Mouse (Mus musculus): ENCODE results near the gene Trank1.

Gene Trank1

DNA sequence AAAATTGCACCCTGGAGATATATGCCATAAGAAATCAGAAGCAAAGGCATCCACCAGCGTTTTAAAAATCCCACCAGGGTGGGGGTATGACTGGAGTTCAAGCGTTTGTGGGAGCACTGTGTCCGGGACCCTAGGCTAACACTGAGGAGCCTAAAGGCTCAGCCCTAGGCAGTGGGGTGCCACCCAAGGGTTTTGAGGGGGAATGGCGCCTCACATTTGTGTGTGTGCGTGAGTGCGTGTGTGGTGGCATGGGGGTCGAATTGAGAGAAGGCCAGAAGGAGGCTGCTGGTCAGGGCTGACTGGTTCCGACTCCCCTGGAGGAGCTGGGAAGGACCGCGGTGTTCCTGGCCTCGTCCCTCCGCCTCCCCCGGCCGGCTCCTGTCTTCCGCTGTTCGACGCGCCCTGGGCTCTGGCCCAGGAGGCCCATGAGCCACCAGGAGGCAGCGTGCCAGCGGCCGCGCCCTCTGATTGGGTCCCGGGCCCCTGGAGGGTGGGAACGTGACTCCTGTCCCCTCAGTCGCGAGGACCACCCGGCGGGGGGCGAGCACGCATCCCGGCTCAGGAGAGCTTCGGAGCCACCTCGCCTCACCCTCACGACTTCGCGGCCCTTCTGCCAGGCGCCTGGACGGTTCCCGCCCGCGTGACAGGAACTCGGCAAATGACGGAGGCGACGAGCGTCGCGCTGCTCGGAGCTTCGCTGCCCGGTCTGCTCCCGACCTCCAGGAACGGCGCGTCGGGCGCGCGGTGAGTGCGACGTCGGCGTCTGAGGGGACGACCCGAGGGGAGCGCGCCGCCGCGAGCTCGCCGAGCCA lies at the start of gene Trank1:
Gene Trank1 (plus strand): TSS at position 709 of the 812 bp plus-strand sequence.
- in situ Hi-C loops (cut with MboI, MseI): no loop called here

DNA sequence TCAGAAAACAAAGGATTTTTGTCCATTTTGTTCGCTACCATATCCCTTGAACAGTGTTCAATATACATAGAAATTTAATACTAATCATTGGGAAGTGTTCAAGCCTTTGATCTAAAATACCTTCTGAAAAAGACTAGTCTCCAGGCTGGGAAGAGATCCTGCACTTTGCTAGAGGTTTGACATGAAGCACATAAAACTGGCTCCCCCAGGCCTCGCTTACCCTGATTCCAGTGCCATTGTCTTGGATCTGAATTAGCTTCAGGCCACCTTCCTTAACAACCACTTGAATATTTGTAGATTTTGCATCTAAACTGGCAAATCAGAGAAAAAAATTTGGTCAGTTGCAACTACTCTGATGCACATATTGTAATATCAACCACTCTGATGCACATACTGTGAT lies 43.5 kb upstream of the Trank1 start:
- in situ Hi-C loops (cut with MboI, MseI): no loop called here

DNA sequence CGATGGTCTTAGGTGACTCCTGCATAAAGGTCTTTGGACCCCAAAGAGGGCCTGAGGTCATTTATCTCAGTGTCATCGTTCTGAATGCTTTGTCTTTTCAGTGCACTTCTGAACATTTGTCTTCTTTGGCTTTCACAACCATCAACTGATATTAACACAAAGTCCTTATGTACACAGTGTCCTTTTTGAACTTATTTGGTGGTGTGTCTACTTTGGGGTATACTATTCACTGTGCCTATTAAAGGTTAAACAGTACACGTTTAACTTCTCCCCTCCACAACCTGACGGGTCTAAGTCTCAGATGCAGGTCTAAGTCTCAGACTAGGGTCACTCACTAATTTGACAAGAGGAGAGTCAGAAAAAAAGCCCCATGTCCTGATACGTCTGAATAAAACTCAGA lies 40.9 kb upstream of the Trank1 start:
- in situ Hi-C loops (cut with MboI, MseI): no loop called here

DNA sequence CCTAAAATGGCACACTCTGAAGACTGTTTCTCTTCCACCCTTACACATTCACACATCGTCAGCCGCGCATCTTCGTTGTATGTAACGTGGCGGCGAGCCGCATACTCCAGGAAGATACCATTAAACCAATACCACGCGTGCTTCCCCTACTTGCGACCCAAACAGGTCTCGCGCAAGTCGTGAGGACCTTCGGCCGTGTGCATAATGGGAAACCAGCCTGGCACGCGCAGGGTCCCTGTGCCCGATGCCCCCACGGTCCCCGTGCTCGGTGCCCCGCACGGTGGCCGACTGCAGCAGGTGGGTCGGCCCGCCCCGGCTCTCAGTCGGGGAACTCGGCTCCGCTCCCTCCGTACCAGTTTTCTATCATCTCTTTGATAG lies 40.5 kb upstream of the Trank1 start:
- in situ Hi-C loops (cut with MboI, MseI): no loop called here

DNA sequence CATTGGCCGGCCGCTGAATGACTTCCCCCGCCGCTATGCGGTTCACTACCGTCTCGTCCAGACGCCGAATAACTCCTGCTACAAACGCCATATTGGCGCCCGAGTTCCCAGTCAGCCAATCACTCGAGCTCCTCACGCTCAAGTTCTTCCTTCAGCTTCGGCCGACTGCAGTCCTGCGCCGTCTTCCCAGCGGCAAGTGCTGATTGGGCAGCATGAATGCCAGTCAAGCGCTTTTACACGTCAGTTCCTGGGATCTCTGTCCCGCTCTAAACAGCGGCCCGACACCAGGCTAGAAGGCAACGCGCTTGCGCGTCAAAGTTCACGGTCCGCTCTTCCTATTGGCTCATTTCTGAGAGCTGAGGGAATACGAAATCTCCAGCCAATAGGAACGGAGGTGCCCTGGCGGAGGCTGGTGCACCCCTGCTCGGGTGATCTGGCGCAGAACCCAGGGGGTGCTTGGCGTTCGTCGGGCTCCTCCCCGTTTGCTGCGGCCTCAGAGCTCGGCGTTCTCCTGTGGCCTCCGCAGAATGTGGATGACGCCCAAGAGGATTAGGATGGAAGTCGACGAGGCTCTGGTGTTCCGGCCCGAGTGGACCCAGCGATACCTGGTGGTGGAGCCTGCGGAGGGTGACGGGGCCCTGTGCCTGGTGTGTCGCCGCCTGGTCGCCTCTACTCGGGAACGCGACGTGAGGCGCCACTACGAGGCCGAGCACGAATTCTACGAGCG lies 39.9 kb upstream of the Trank1 start, which contains the start of the genes Mlh1 and Epm2aip1:
Gene Mlh1 (minus strand): TSS at position 358 of the 727 bp plus-strand sequence.
Gene Epm2aip1 (plus strand): TSS at position 496 of the 727 bp plus-strand sequence.
- in situ Hi-C loops (cut with MboI, MseI): no loop called here

DNA sequence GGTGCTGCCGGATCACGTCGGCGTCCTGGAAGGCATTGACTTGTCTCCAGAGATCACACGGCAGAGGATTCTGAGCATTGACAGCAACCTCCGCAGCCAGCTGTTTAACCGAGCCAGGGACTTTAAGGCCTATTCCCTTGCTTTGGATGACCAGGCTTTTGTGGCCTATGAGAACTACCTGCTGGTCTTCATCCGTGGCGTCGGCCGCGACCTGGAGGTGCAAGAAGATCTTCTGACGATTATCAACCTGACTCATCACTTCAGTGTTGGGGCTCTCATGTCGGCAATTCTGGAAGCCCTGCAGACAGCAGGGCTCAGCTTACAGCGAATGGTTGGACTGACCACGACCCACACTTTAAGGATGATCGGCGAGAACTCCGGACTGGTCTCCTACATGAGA lies 39.2 kb upstream of the Trank1 start:
- in situ Hi-C loops (cut with MboI, MseI): no loop called here

DNA sequence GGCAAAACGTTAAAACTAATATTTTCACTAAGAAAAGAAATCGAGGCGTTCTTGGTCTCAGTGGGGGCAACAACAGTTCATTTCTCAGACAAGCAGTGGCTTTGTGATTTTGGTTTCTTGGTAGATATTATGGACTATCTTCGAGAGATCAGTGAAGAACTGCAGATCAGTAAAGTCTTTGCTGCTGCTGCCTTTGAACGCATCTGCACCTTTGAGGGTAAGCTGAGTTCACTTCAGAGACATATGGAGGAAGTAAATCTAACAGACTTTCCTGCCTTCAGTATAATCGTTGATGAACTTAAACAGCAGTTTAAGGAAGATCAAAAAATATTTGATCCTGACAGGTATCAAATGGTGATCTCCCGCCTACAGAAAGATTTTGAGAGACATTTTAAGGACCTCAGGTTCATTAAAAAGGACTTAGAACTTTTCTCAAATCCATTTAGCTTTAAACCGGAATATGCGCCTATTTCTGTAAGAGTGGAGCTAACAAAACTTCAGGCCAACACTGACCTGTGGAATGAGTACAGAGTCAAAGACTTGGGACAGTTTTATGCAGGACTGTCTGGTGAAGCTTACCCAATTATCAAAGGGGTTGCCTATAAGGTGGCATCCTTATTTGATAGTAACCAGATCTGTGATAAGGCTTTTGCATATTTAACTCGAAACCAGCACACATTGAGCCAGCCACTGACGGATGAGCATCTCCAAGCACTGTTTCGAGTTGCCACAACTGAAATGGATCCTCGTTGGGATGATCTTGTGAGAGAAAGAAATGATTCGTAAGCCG lies 38.3 kb upstream of the Trank1 start:
- in situ Hi-C loops (cut with MboI, MseI): no loop called here

DNA sequence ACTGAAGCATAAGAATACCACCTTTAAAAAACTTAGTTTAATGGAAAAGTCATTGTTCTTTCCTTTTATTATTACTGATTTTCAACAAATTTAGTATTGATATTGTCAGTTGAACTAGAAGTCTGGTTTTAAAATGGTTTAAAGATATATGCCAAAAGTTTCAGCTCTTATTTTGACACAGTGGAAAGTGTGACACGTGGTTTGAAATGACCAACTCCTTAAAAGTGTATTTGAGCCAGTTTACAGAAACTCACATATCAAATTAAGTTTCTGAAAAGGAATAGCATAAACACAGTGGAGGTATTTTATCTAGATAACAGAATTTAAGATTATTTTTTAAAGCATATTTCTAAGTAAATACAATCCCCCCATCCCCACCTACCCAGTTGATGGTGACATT lies 37.6 kb upstream of the Trank1 start:
- in situ Hi-C loops (cut with MboI, MseI): no loop called here

DNA sequence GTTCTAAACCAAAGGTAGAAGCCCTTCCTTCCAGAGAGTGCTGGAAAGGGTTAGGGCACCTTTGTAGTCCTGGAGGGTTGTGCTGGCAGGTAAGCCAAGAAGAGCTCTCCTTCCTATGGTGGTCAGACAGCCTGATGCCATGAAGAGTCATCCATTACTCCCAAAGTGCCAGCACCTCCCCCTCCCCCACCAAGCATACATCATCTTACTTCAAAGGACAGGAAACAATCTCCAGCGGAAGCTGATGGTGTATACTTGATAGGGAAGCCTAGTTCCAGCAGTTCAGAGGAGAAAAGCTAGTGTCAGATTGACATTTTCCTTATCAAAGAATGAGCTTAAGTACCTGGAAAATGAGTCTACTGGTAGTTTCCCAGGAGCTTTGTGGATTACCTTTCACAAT lies 36.4 kb upstream of the Trank1 start:
- in situ Hi-C loops (cut with MboI, MseI): no loop called here

DNA sequence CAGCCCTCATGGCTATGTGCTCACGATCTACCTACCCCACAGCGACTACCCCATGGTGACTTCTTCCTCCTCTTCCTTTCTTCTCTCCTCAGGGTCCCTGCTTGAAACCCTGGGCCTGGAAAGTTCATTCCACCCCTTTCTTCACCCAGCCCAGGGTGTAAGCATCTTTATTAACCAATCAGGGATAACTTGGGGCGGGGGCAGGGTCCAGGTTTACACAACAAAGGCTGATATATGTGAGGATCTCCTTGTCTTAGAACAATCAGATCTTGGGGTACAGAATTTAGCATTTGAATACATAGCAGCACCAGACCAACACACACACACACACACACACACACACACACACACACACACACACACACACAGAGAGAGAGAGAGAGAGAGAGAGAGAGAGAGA lies 26.5 kb upstream of the Trank1 start:
- in situ Hi-C loops (cut with MboI, MseI): no loop called here

DNA sequence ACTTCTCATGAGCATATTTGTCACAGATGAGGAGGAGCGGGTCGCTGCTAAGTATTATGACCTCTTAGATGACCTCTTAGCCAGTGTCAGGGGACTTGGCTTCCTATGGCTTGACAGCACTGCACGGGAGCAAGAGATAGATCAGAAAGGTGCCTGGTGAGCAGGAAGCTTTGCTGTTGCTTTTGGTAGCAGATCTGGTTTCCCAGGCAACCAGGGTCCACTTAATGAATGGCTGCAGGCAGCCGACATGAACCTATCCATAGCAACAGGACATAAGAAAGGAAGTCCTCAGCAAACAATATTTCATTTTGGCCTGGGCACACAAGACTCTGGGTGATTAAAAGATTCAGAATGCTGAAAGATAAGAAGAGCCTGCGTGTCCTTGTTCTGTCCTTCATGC lies 25.9 kb upstream of the Trank1 start:
- in situ Hi-C loops (cut with MboI, MseI): no loop called here

DNA sequence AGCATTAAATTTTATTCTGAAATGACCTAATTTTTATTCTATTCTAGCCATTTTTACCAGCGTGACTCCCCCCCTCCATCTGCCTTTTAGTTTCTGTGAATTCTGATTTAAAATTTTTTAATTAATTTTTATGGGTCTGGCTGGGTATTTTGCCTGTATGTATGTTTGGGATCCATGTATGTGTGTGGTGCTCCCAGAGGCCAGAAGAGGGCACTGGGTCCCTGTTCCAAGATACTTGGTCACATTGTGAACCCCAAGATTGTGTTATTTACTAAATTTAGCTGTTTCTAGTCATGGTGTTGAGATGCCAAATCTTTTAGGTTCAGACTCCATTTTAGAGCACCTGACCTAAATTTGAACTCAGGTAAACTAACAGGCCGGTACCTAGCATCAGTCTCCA lies 25.1 kb upstream of the Trank1 start:
- in situ Hi-C loops (cut with MboI, MseI): no loop called here

DNA sequence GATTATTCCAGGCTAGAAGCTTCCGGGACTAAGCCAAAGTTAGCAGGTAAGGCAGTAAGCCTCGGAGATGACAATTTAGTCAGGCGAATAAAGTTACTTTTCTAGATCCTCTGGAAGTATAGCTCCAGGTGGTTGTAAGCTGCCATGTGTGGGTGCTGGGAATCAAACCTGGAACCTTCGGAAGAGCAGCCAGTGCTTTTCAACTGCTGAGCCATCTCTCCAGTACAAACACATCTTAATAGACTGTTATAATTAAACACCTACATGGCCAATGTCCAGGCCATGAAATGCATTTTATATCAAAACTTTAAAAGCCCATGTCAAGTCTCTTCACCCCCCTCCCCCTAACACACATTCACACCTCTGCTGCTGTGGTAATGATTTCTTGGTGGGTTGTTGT lies 23.6 kb upstream of the Trank1 start:
- in situ Hi-C loops (cut with MboI, MseI): no loop called here

DNA sequence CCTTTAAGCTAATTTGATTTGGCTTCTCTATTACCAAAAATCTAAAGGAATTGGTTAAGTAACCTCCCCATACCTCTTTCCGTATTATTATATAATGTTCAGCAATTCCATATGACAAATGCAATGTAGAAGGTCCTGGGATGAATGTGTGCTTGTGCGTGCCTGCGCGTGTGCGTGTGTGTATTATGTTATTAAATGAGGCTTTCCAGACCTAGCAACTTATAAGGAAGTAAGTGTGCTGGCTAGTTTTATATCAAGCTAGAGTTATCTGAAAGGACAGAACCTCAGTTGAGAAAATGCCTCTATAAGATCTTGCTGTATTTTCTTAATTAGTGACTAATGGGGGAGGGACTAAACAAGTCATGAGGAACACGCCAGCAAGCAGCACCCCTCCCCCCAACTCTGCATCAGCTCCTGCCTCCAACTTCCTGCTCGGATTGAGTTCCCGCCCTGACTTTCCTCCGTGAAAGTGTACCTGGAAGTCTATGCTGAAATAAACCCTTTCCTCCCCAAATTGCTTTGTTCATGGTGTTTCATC lies 22.2 kb upstream of the Trank1 start:
- in situ Hi-C loops (cut with MboI, MseI): no loop called here

DNA sequence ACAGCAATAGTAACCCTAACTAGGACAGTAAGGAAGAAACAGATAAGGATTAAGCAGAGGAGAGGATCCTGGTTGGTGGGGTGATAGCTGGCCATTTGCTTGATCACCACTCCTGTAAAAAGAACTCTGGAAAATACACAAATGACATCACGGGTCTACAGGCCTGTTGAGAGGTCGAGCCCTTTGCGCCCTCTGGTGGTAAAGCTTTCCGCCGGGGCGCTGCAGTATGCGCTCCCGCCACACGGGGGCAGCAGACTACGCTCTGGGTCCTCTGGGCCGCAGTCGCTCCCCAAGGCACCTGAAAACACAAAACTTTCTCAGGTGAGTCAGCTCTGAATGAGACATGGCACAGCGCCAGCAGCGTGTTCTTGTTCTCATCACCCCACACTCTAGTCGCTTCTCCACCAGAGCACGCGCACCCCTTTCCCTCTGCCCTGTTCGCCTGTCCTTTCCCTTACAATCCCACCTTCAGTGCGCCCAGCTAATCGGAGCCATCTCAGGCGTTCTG lies 21.7 kb upstream of the Trank1 start:
- in situ Hi-C loops (cut with MboI, MseI): no loop called here

DNA sequence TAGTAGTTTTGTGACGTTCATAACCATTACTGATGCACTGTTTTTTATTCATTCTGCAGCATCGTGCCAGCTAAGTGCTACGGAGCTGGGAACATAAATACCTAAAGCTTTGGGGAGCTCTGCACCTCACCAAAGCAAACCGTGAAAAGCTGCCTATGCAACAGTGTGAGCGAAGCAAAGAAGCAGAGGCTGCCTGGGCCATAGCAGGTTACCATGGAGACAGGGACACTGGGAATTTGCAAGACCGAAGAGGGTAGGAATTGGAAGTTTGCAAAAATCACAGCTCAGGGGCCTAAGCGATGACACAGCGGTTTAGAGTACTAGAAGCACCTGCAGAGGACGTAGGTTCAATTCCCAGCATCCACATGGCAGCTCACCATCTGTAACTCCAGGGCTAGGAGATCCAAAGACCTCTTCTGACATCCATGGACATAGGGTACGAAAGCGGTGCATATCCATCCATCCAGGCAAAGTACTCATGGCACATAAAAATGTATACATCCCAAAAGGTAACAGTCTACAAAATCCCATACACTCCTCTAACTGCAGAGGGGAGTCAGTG lies 20.9 kb upstream of the Trank1 start:
- in situ Hi-C loops (cut with MboI, MseI): no loop called here

DNA sequence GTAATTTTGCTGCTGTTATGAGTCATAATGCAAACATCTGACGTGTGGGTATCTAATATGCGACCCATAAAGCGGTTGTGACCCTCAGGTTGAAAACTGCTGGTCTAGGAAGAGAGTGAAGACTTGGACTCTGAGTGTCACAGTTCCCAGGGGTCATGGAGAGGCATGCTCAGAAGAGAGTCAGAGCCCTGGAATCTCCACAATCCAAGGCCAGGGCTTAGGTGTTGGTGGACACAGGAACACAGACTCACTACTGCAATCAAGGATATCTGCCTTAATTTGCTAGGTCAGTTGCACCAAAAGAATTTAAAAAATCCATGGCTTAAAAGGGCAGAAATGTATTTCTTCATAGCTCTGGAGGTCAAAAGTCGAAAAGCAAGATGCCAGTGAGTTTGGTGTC lies 18.3 kb upstream of the Trank1 start:
- in situ Hi-C loops (cut with MboI, MseI): no loop called here

DNA sequence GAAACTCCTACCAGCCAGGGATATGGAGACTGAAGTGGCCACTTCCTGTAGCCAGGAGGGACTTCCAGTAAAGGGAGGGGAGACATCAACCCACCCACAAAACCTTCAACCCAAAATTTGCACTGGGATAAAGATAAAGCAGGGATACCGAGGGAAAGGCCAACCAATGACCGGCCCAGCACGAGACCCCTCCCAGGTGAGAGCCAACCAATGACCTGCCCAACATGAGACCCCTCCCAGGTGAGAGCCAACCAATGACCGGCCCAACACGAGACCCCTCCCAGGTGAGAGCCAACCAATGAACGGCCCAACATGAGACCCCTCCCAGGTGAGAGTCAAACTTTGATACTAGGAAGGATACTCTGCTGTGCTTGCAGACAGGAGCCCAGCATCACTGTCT lies 16.6 kb upstream of the Trank1 start:
- in situ Hi-C loops (cut with MboI, MseI): no loop called here

DNA sequence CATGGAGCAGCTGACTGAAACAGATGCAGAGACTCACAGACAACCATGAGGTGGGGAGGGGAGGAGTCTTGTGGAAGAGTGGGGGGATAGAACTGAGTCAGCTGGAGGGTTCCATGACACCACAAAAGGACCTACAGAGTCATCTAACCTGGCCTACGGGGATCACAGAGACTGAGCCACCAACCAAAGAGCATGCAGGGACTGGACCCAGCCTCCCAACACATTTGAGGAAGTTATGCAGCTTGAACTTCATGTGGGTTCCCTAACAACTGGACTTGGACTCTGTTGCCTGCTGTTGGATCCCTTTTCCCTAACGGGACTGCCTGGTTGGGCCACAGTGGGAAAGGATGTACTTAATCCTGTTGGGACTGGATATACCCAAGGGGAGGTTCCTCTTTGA lies 16.2 kb upstream of the Trank1 start:
- in situ Hi-C loops (cut with MboI, MseI): no loop called here

DNA sequence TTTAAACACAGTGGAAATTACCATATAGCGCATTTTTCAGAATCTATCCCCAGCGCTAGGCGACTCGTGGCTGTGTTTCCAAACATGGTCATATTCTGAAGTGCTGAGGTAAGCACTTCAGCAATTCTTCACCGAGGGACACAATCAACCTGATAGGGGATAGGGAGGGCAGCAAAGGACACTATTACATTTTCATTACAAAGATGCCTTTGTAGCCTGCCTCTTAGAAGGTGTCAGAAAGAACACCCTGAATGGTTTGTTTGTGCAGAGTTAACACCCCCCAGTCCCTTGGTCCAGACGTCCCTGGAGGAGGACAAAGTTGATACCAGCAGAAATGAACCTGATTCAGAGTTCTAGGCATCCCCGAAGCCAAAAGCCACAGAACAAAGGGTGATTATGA lies 15.1 kb upstream of the Trank1 start:
- in situ Hi-C loops (cut with MboI, MseI): no loop called here

DNA sequence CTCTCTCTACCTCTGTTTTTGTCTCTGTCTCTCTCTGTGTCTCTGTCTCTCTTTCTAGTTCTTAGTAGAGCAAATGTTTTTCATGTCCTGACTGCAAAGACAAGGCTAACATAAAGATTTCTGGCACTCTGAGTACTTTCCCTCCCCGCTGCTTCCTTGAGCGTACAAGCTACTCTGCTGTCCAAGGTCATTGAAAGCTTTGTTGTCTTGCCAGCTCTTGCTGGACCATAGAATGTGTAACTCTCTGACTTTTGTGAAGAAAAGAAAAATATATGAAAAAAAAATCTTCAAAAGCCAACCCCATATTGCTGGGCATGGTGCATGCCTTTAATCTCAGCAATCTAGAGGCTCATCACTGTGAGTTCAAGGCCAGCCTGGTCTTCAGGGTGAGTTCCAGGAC lies 12.9 kb upstream of the Trank1 start:
- in situ Hi-C loops (cut with MboI, MseI): no loop called here
